Mouse (Mus musculus) hindbrain, embryonic 11.5 days (tissue): ENCODE results near the gene Tor2a. TPM values are rescaled to one million over a fixed set of nuclear protein-coding genes. Genes with fewer than 3 reads are reported as not detected.

ENCODE experiments used
- ATAC-seq: fragments of 200-750 bp; cut with Nextera tagmentation; 2 replicates; pipeline ENCODE4 v1.8.0; 2017; ENCODE audit warnings: mild to moderate bottlenecking, moderate TSS enrichment, moderate library complexity; ENCODE audit not compliant: low FRiP score
- DNase-seq: peaks from one replicate; pipeline ENCODE4 v3.0.0-alpha.2; 2015; ENCODE audit warnings: low spot score
- H3K27ac ChIP-seq: fragments of 300-500 bp; sonication (generic); 2 replicates; pipeline ENCODE4 v1.5.1; 2014; ENCODE audit warnings: mild to moderate bottlenecking, low read depth, low read length
- H3K27me3 ChIP-seq: fragments of 300-500 bp; sonication (generic); 2 replicates; pipeline ENCODE4 v1.6.1; 2014; ENCODE audit warnings: mild to moderate bottlenecking, low read length, moderate library complexity, mixed read lengths; ENCODE audit not compliant: control insufficient read depth, insufficient read depth
- H3K36me3 ChIP-seq: fragments of 300-500 bp; sonication (generic); 2 replicates; pipeline ENCODE4 v1.6.1; 2014; ENCODE audit warnings: mild to moderate bottlenecking, low read length, moderate library complexity, mixed read lengths; ENCODE audit not compliant: control insufficient read depth, insufficient read depth
- H3K4me1 ChIP-seq: fragments of 300-500 bp; sonication (generic); replicated peaks from 2 replicates; pipeline ENCODE4 v1.6.1; 2014; ENCODE audit warnings: low read length, mixed read lengths; ENCODE audit not compliant: control insufficient read depth, insufficient read depth
- H3K4me2 ChIP-seq: fragments of 300-500 bp; sonication (generic); replicated peaks from 2 replicates; pipeline ENCODE4 v1.6.1; 2014; ENCODE audit warnings: mild to moderate bottlenecking, low read depth, low read length
- H3K4me3 ChIP-seq: fragments of 300-500 bp; sonication (generic); 2 replicates; pipeline ENCODE4 v1.5.1; 2014; ENCODE audit warnings: low read depth, low read length
- H3K9ac ChIP-seq: fragments of 300-500 bp; sonication (generic); 2 replicates; pipeline ENCODE4 v1.6.1; 2014; ENCODE audit warnings: low read depth, low read length
- H3K9me3 ChIP-seq: fragments of 300-500 bp; sonication (generic); 2 replicates; pipeline ENCODE4 v1.6.1; 2016; ENCODE audit warnings: low read length; ENCODE audit not compliant: control insufficient read depth
- WGBS: fragments of 180-500 bp; shearing (Covaris S2); extraction: QIAGEN DNeasy Blood & Tissue Kit; methylation state at CpG from one replicate; pipeline ENCODE4 v1.1.7; 2014; 5-methylcytosine and 5-hydroxymethylcytosine counted together
- polyA plus RNA-seq: library from polyadenylated mRNA; unstranded; fragments of >200 nt; fragmentation: Nextera tagmentation; extraction: Ambion mirVana; gene quantifications from 2 replicates; pipeline ENCODE4 v1.2.1, GENCODE M21; 2014

Tor2a gene
- polyA plus RNA-seq, 1 experiment from 2014 or later = 53.1 TPM

DNA sequence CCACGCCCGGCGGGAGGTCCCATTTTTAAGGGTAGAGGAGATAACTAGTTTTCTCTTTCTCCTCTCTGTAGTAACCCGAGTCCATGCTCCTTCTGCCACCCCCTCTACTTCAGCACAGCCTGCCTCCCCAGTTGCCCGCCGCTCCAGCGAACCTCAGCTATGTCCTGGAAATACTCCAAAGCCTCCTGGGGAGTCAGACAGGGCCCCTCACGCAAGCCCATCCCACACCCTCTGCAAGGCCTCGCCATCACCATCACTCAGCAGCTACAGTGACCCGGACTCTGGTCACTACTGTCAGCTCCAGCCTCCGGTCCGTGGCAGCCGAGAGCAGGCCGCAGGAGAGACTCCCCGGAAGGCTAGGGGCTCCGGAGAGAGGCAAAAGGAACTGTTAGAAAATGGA is 8.0 kb upstream of the Tor2a start:
- Histone ChIP-seq H3K4me1 (peaks cover 5% of the 10 kb centered on the region), H3K27me3 (no peaks in the 10 kb centered on the region), H3K4me2 (no peak overlapping the region), H3K9me3 (no peaks in the 10 kb centered on the region), H3K36me3 (0 out of 2 replicates have a peak, but pooled peaks cover 3% of the 10 kb centered on the region), H3K4me3 (no peak overlapping the region), H3K9ac (no peak overlapping the region), H3K27ac (no peak overlapping the region)
- ATAC-seq = no peak
- 89% methylated on average over 16 of the region's 16 CpGs for WGBS
- no peak for DNase-seq

GRCm38 (mm10) chr2:32750199-32750598 is 6.8 kb upstream of the Tor2a start:
- WGBS = 74% methylated on average over 7 of the region's 7 CpGs
- Histone ChIP-seq H3K36me3 (0 out of 2 replicates have a peak, but pooled peaks cover 3% of the 10 kb centered on the region), H3K9me3 (no peaks in the 10 kb centered on the region), H3K4me1 (peaks cover 5% of the 10 kb centered on the region), H3K27ac (peak overlapping the region; percentile 61; the same call in 1 of the 2 replicates), H3K4me3 (no peak overlapping the region), H3K4me2 (no peak overlapping the region), H3K27me3 (no peaks in the 10 kb centered on the region), H3K9ac (no peak overlapping the region)
- no peak for ATAC-seq
- no peak for DNase-seq

GRCm38 (mm10) chr2:32750887-32751664 is 6.0 kb upstream of the Tor2a start:
- Histone ChIP-seq H3K36me3 (0 out of 2 replicates have a peak, but pooled peaks cover 3% of the 10 kb centered on the region), H3K27ac (peak overlapping the region; percentile 61), H3K27me3 (no peaks in the 10 kb centered on the region), H3K4me1 (peaks cover 5% of the 10 kb centered on the region), H3K9me3 (no peaks in the 10 kb centered on the region), H3K4me2 (peak overlapping the region; percentile 45), H3K4me3 (peak overlapping the region; percentile 29), H3K9ac (peak overlapping the region; percentile 0; the same call in 1 of the 2 replicates)
- DNase-seq = peak; percentile 89
- WGBS = 4% methylated on average over 31 of the region's 31 CpGs
- peak; percentile 86 for ATAC-seq

DNA sequence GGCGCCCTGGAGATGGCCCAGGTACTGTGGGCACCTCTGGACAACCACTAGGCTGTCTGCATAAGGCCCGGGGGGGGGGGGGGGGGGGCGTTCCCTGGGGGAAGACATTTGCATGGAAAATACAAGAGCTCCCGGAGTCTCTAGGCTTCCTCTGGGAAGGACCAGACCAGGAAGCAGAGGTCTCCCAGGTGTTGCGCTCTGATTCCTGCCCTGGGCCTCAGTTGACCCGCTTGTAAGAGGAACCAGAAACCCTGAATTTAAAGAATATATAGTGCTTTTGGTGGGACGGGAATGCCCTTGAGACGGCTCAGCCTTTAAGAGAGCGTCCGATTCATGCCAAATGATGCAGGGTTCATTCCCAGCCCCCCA is 5.4 kb upstream of the Tor2a start:
- H3K27ac ChIP-seq = peak overlapping the region; percentile 61
- no peaks in the 10 kb centered on the region for H3K9me3 ChIP-seq
- H3K4me2 ChIP-seq = peak overlapping the region; percentile 45
- H3K36me3 ChIP-seq = 0 out of 2 replicates have a peak, but pooled peaks cover 3% of the 10 kb centered on the region
- H3K27me3 ChIP-seq = no peaks in the 10 kb centered on the region
- no peak for DNase-seq
- H3K4me3 ChIP-seq = peak overlapping the region; percentile 29
- 29% methylated on average over 8 of the region's 10 CpGs for WGBS
- no peak for ATAC-seq
- peaks cover 5% of the 10 kb centered on the region for H3K4me1 ChIP-seq
- peak overlapping the region; percentile 0; the same call in 1 of the 2 replicates for H3K9ac ChIP-seq

DNA sequence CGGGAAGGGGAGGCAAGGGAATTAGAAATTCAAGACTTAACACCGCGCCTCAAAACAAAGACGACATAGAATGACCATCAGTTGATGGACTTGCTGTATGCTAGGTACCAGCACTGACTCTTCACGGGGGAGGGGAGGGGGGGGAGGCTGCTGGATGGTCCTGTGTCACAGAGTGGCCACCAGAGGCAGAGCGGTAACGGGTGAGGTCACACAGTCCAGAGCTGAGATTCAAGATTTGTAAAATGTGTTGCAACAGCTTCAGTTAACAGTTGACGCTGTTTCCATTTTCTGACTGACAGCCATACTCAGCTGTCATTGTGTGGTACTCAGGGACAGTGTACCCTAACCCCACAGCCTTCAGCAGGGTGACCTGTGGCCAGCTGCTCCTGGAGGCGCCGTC is 4.9 kb upstream of the Tor2a start:
- peak overlapping the region; percentile 61 for H3K27ac ChIP-seq
- H3K4me1 ChIP-seq = peaks cover 5% of the 10 kb centered on the region
- ATAC-seq (peak; percentile 10; the same call in 1 of the 2 replicates), DNase-seq (peak; percentile 44)
- no peaks in the 10 kb centered on the region for H3K27me3 ChIP-seq
- WGBS = 65% methylated on average over 10 of the region's 10 CpGs
- 0 out of 2 replicates have a peak overlapping the region, but pooled peaks have one; percentile 4 for H3K9ac ChIP-seq
- H3K36me3 ChIP-seq = no peaks in the 10 kb centered on the region
- H3K9me3 ChIP-seq = no peaks in the 10 kb centered on the region
- H3K4me2 ChIP-seq = peak overlapping the region; percentile 45
- H3K4me3 ChIP-seq = peak overlapping the region; percentile 29

DNA sequence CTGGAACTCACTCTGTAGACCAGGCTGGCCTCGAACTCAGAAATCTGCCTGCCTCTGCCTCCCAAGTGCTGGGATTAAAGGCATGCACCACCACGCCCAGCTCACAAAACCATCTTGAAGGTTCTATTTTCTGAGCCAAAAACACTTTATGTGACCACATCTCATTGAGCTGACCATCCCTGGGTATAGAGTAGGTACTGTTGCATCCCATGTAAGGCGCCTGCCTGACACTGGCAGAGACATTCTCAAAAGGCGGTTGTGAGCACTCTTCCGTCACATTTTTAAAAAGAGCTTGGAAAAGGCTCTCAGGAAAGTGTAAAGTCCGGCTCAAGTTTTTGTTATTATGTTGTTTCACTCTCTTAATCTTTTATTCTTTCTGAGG is 369 bp upstream of the Tor2a start:
- Histone ChIP-seq H3K4me1 (peaks cover 3% of the 10 kb centered on the region; the same call in 1 of the 2 replicates), H3K27me3 (no peaks in the 10 kb centered on the region), H3K9ac (no peak overlapping the region), H3K36me3 (no peaks in the 10 kb centered on the region; the same call in 1 of the 2 replicates), H3K4me3 (no peak overlapping the region), H3K27ac (no peak overlapping the region), H3K4me2 (no peak overlapping the region), H3K9me3 (no peaks in the 10 kb centered on the region)
- whole genome bisulfite sequencing = 37% methylated on average over 6 of the region's 6 CpGs
- DNase-seq = no peak
- ATAC-seq = peak; percentile 20; the same call in 1 of the 2 replicates

- DNase-seq (no peak), ATAC-seq (no peak)
- 69% methylated on average over 8 of the region's 8 CpGs for WGBS
- Histone ChIP-seq H3K4me1 (no peaks in the 10 kb centered on the region), H3K4me2 (no peak overlapping the region), H3K36me3 (no peaks in the 10 kb centered on the region; the same call in 1 of the 2 replicates), H3K27ac (no peak overlapping the region), H3K4me3 (no peak overlapping the region), H3K9ac (peak overlapping the region; percentile 23; the same call in 1 of the 2 replicates), H3K27me3 (no peaks in the 10 kb centered on the region), H3K9me3 (no peaks in the 10 kb centered on the region)
These were observed 1.5 kb downstream of the Tor2a start for GRCm38 (mm10) chr2:32758503-32758902.

- Histone ChIP-seq H3K9ac (peak overlapping the region; percentile 23; the same call in 1 of the 2 replicates), H3K4me1 (no peaks in the 10 kb centered on the region), H3K4me3 (no peak overlapping the region), H3K27ac (no peak overlapping the region), H3K9me3 (no peaks in the 10 kb centered on the region), H3K36me3 (no peaks in the 10 kb centered on the region; the same call in 1 of the 2 replicates), H3K27me3 (no peaks in the 10 kb centered on the region), H3K4me2 (no peak overlapping the region)
- ATAC-seq (no peak), DNase-seq (no peak)
- 82% methylated on average over 2 of the region's 2 CpGs for WGBS
These were observed 2.0 kb downstream of the Tor2a start for GRCm38 (mm10) chr2:32759001-32759400.

GRCm38 (mm10) chr2:32761361-32761760 is 4.3 kb downstream of the Tor2a start:
- DNase-seq = no peak
- no peak for ATAC-seq
- Histone ChIP-seq H3K4me3 (no peak overlapping the region), H3K4me1 (no peaks in the 10 kb centered on the region), H3K4me2 (no peak overlapping the region), H3K27me3 (no peaks in the 10 kb centered on the region), H3K36me3 (no peaks in the 10 kb centered on the region; the same call in 1 of the 2 replicates), H3K9ac (no peak overlapping the region), H3K9me3 (no peaks in the 10 kb centered on the region), H3K27ac (no peak overlapping the region)
- 91% methylated on average over 14 of the region's 14 CpGs for WGBS
